Mouse (Mus musculus) CH12.LX (cell line): ENCODE data around the gene Tsen54.

Experiments
- CTCF ChIP-seq, 2 experiments: IDR thresholded peaks in 1 of 2; conservative IDR thresholded peaks in 1 of 2; 2 replicates each; pipeline ENCODE4 v1.5.1; 2011 to 2012; ENCODE audit warnings: low read depth in 2 of 2, low read length in 2 of 2, improper control_type of control experiment in 1 of 2, inconsistent platforms in 1 of 2, mild to moderate bottlenecking in 1 of 2, moderate library complexity in 1 of 2
- EP300 ChIP-seq: IDR thresholded peaks from 2 replicates; pipeline ENCODE4 v1.6.1; 2011; ENCODE audit warnings: low read length, improper control_type of control experiment
- KAT2A ChIP-seq: IDR thresholded peaks from 2 replicates; pipeline ENCODE4 v1.6.1; 2012; ENCODE audit warnings: low read length, improper control_type of control experiment, inconsistent platforms; ENCODE audit not compliant: insufficient replicate concordance
- MAX ChIP-seq: IDR thresholded peaks from 2 replicates; pipeline ENCODE4 v1.6.1; 2011; ENCODE audit warnings: low read length, improper control_type of control experiment
- PAX5 ChIP-seq: IDR thresholded peaks from 2 replicates; pipeline ENCODE4 v1.6.1; 2012; ENCODE audit warnings: low read length, inconsistent platforms, mixed read lengths
- POLR2AphosphoS2 ChIP-seq: IDR thresholded peaks from 2 replicates; pipeline ENCODE4 v1.6.1; 2011; ENCODE audit warnings: low read depth, low read length, improper control_type of control experiment
- RCOR1 ChIP-seq: conservative IDR thresholded peaks from 2 replicates; pipeline ENCODE4 v1.6.1; 2012; ENCODE audit warnings: low read depth, mild to moderate bottlenecking, inconsistent platforms, low read length, improper control_type of control experiment
- TCF12 ChIP-seq: IDR thresholded peaks from 2 replicates; pipeline ENCODE4 v1.6.1; 2014; ENCODE audit warnings: low read depth, mild to moderate bottlenecking, inconsistent platforms, low read length, improper control_type of control experiment
- USF1 ChIP-seq: IDR thresholded peaks from 2 replicates; pipeline ENCODE4 v1.6.1; 2014; ENCODE audit warnings: low read depth, mild to moderate bottlenecking, inconsistent platforms, low read length, improper control_type of control experiment
- ZNF384 ChIP-seq: IDR thresholded peaks from 2 replicates; pipeline ENCODE4 v1.6.1; 2012; ENCODE audit warnings: low read depth, low read length, improper control_type of control experiment, inconsistent platforms

DNA sequence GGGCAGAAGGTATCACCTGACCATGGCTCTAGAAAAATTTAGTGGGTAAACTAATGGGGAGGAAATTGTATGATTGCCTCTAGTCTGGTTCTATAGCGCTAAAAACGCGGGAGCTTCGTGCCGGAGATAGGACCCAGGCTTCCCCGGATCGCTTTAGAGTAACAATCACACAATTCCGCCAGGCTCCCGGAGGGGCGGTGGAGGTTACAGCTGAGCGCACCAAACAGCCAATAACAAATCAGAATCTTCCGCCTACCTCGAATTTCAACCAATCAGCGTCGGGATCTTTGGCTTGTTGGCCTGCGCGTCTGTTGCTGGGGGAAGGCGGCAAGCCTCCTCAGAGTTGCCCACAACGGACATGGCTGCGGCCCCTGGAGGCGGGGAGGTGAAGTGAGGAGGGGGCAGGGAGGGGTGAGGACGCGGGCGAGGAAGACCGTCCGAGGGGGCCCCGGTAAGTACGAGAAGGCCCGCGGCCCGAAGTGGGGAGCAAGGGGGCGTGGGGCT lies 49.4 kb upstream of the Tsen54 start, which contains the start of gene Tmem94:
- TF ChIP-seq TCF12 (peak; percentile 94), USF1 (no peak), CTCF (conservative IDR thresholded peaks at IDR 0.05 in 1 of 2, IDR thresholded peaks at IDR 0.05 in 1 of 2; ENCODE audit: low read depth in 2 of 2, low read length in 2 of 2) (peak in 1 of 2 experiments; percentile 12; a peak in 1 of 4 replicates), POLR2AphosphoS2 (no peak), EP300 (no peak), KAT2A (peak; percentile 99), PAX5 (no peak), MAX (peak; percentile 79), RCOR1 (no peak; the same call in 1 of the 2 replicates), ZNF384 (no peak)
